ENCODE assay signal across 15 mouse cellular contexts in the genomic region with DNA sequence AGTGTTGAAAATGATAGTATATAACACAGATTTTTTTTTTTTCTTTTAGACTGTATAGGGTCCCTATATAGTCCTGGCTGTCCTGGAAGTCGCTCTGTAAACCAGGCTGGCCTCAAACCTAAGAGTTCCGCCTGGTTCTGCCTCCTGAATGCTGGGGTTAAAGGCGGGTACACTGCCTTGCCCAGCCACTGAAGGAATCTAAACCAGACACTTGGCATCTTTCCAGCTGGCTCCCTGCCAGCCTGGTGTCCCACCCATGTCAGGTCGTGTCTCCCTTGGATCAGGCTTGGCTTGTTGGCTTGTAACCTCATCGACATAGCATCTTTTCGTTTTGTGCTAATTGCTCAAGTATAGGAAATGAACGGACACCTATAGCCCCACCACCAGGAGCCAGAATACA. TPM values are rescaled to one million over a fixed set of nuclear protein-coding genes. Genes with fewer than 3 reads are reported as not detected.
DNase-seq lines count a peak whose midpoint lies in the region; ATAC-seq and TF ChIP-seq lines count a peak whose summit lies in the region.
"Had no signal": no experiment of that assay in that cellular context is flagged by ENCODE, and none has a peak within 500 bp of the region (broad histone marks: within the 10 kb centered on the region; RNA-seq: fewer than 3 reads in every experiment).

No protein-coding gene starts in this region.

- peaks cover 12% of the 10 kb centered on the region for H3K4me1 ChIP-seq in cerebellum, adult 2 months (ENCODE audit: control insufficient read depth, insufficient read depth, low read length)
- H3K4me1 ChIP-seq in forebrain, postnatal 0 days (ENCODE audit: insufficient read depth) = no peaks in the 10 kb centered on the region
- peaks cover 5% of the 10 kb centered on the region for H3K4me1 ChIP-seq in midbrain, embryonic 15.5 days

- no peak for TF ChIP-seq CTCF in cerebellum, adult 2 months (IDR thresholded peaks at IDR 0.05; ENCODE audit: borderline replicate concordance, insufficient read depth, low read depth, low read length)
- no peak for TF ChIP-seq CTCF in brain, embryonic 14.5 days (IDR thresholded peaks at IDR 0.05; ENCODE audit: borderline replicate concordance, extremely low read depth, insufficient read depth, insufficient read length)
- no peak for TF ChIP-seq CTCF in forebrain, postnatal 0 days (IDR thresholded peaks at IDR 0.05; ENCODE audit: low read depth)

- no peak for ATAC-seq in forebrain, postnatal 0 days
- no peak for ATAC-seq in midbrain, embryonic 15.5 days (replicated peaks)

- no peak overlapping the region for H3K9ac ChIP-seq in forebrain, postnatal 0 days
- no peak overlapping the region for H3K9ac ChIP-seq in midbrain, embryonic 15.5 days

- no peak for TF ChIP-seq POLR2A in cerebellum, adult 2 months (IDR thresholded peaks at IDR 0.05; ENCODE audit: borderline replicate concordance, insufficient read depth, low read length)
- no peak for TF ChIP-seq POLR2A in brain, embryonic 14.5 days (IDR thresholded peaks at IDR 0.05; ENCODE audit: borderline replicate concordance, extremely low read depth, insufficient read depth, insufficient read length, poor library complexity, severe bottlenecking)

- no peaks in the 10 kb centered on the region for H3K27me3 ChIP-seq in cerebellum, adult 2 months (ENCODE audit: control insufficient read depth, insufficient read depth, low read length)
- H3K27me3 ChIP-seq in forebrain, postnatal 0 days (ENCODE audit: insufficient read depth, low read length) = no peaks in the 10 kb centered on the region
- peaks cover 8% of the 10 kb centered on the region for H3K27me3 ChIP-seq in midbrain, embryonic 15.5 days (replicated peaks)

- 52% methylated on average over 7 of the region's 7 CpGs for WGBS in cerebellum, adult 2 months
- 44% methylated on average over 7 of the region's 7 CpGs for WGBS in forebrain, postnatal 0 days
- 58% methylated on average over 7 of the region's 7 CpGs for WGBS in midbrain, embryonic 15.5 days

- H3K27ac ChIP-seq in cerebellum, adult 2 months (ENCODE audit: insufficient read depth, low read length) = no peak overlapping the region
- H3K27ac ChIP-seq in forebrain, postnatal 0 days (ENCODE audit: low read depth, low read length) = no peak overlapping the region
- H3K27ac ChIP-seq in midbrain, embryonic 15.5 days = no peak overlapping the region

- H3K4me2 ChIP-seq in forebrain, postnatal 0 days (ENCODE audit: low read depth) = no peak overlapping the region
- H3K4me2 ChIP-seq in midbrain, embryonic 15.5 days = no peak overlapping the region
- H3K4me2 ChIP-seq: midbrain, embryonic 11.5 days had no signal

- H3K9me3 ChIP-seq in forebrain, postnatal 0 days (ENCODE audit: low read length) = no peaks in the 10 kb centered on the region
- H3K9me3 ChIP-seq in midbrain, embryonic 15.5 days = no peaks in the 10 kb centered on the region

- DNase-seq in cerebellum, postnatal 25 days = peak; percentile 38 to 50
- no peak for DNase-seq in cerebellum, adult 2 months
- peak; percentile 54 for DNase-seq in kidney, postnatal 10 days
- no peak for DNase-seq in kidney, adult 8-10 months
- peak; percentile 35 for DNase-seq in 3T3-L1 (ENCODE audit: low read depth, low spot score)
- DNase-seq in brain, embryonic 14.5 days (ENCODE audit: low read depth) = peak; percentile 48
- DNase-seq in forebrain, postnatal 0 days = no peak
- DNase-seq: gastrocnemius, postnatal 36 days had no signal

- H3K36me3 ChIP-seq in forebrain, postnatal 0 days (ENCODE audit: insufficient read depth) = peaks cover 40% of the 10 kb centered on the region
- H3K36me3 ChIP-seq in midbrain, embryonic 15.5 days (replicated peaks) = 0 out of 2 replicates have a peak, but pooled peaks cover 19% of the 10 kb centered on the region

- no peak overlapping the region for H3K4me3 ChIP-seq in cerebellum, adult 2 months (replicated peaks; ENCODE audit: insufficient read depth, low read depth, low read length)
- no peak overlapping the region for H3K4me3 ChIP-seq in forebrain, postnatal 0 days (ENCODE audit: low read depth, low read length)
- H3K4me3 ChIP-seq in midbrain, embryonic 15.5 days = no peak overlapping the region

RNA-seq across cellular contexts. Expression of a gene that starts 5.4 kb away (rescaled TPM):
- polyA plus RNA-seq in cerebellum, adult 2 months (2012; rRNA removed) = 0.24 and 0.31 TPM in 2 replicates
- polyA plus RNA-seq in brain, embryonic 14.5 days (2012; rRNA removed) = 0.18 and 0.30 TPM in 2 replicates
- 1.9 and 2.1 TPM in 2 replicates for total RNA-seq in forebrain, postnatal 0 days (2014; rRNA removed)
- 0.68 and 1.2 TPM in 2 replicates for polyA plus RNA-seq in forebrain, postnatal 0 days (2015; fragmentation: Nextera tagmentation; extraction: Ambion mirVana)
- 0.44 and 0.70 TPM in 2 replicates for polyA plus RNA-seq in midbrain, embryonic 15.5 days (2015; fragmentation: Nextera tagmentation; extraction: Ambion mirVana)
- total RNA-seq: ES-E14; gastrocnemius, postnatal 36 days; heart, postnatal 10 days had no signal
- polyA plus RNA-seq: C2C12; limb, embryonic 14.5 days; midbrain, embryonic 11.5 days; neural tube, embryonic 11.5 days had no signal

RNA-seq across cellular contexts. Expression of a gene that starts 16.1 kb away (rescaled TPM):
- 24.1 and 25.4 TPM in 2 replicates for polyA plus RNA-seq in cerebellum, adult 2 months (2012; rRNA removed)
- polyA plus RNA-seq in brain, embryonic 14.5 days (2012; rRNA removed) = 42.7 and 49.7 TPM in 2 replicates
- total RNA-seq in forebrain, postnatal 0 days (2014; rRNA removed) = 43.9 and 46.0 TPM in 2 replicates
- polyA plus RNA-seq in forebrain, postnatal 0 days (2015; fragmentation: Nextera tagmentation; extraction: Ambion mirVana) = 35.5 and 40.0 TPM in 2 replicates
- 39.9 and 43.7 TPM in 2 replicates for polyA plus RNA-seq in midbrain, embryonic 15.5 days (2015; fragmentation: Nextera tagmentation; extraction: Ambion mirVana)

RNA-seq across cellular contexts. Expression of a gene that starts 16.2 kb away (rescaled TPM):
- polyA plus RNA-seq in cerebellum, adult 2 months (2012; rRNA removed) = 43.7 and 47.3 TPM in 2 replicates
- 32.8 and 38.1 TPM in 2 replicates for polyA plus RNA-seq in brain, embryonic 14.5 days (2012; rRNA removed)
- 24.1 and 36.5 TPM in 2 replicates for total RNA-seq in forebrain, postnatal 0 days (2014; rRNA removed)
- polyA plus RNA-seq in forebrain, postnatal 0 days (2015; fragmentation: Nextera tagmentation; extraction: Ambion mirVana) = 28.6 and 31.8 TPM in 2 replicates
- 28.3 and 30.6 TPM in 2 replicates for polyA plus RNA-seq in midbrain, embryonic 15.5 days (2015; fragmentation: Nextera tagmentation; extraction: Ambion mirVana)

RNA-seq across cellular contexts. Expression of a gene that starts 20.0 kb away (rescaled TPM):
- polyA plus RNA-seq in cerebellum, adult 2 months (2012; rRNA removed) = 24.7 and 30.5 TPM in 2 replicates
- 1.00 and 2.8 TPM in 2 replicates for polyA plus RNA-seq in brain, embryonic 14.5 days (2012; rRNA removed)
- total RNA-seq in forebrain, postnatal 0 days (2014; rRNA removed) = 25.9 and 36.8 TPM in 2 replicates
- 14.0 and 20.0 TPM in 2 replicates for polyA plus RNA-seq in forebrain, postnatal 0 days (2015; fragmentation: Nextera tagmentation; extraction: Ambion mirVana)
- 1.0 and 1.6 TPM in 2 replicates for polyA plus RNA-seq in midbrain, embryonic 15.5 days (2015; fragmentation: Nextera tagmentation; extraction: Ambion mirVana)
- total RNA-seq: gastrocnemius, postnatal 36 days had no signal
- polyA plus RNA-seq: C2C12; midbrain, embryonic 11.5 days; neural tube, embryonic 11.5 days had no signal

RNA-seq across cellular contexts. Expression of a gene that starts 39.8 kb away (rescaled TPM):
- 1.8 and 2.0 TPM in 2 replicates for polyA plus RNA-seq in cerebellum, adult 2 months (2012; rRNA removed)
- 2.3 and 3.5 TPM in 2 replicates for polyA plus RNA-seq in brain, embryonic 14.5 days (2012; rRNA removed)
- 1.4 and 2.0 TPM in 2 replicates for total RNA-seq in forebrain, postnatal 0 days (2014; rRNA removed)
- 1.4 and 1.8 TPM in 2 replicates for polyA plus RNA-seq in forebrain, postnatal 0 days (2015; fragmentation: Nextera tagmentation; extraction: Ambion mirVana)
- polyA plus RNA-seq in midbrain, embryonic 15.5 days (2015; fragmentation: Nextera tagmentation; extraction: Ambion mirVana) = 1.7 and 1.8 TPM in 2 replicates
- total RNA-seq: ES-E14 had no signal

Comparison
In these comparisons a context has a peak if more than half of its experiments do, and no peak if none do; other contexts are left out.
1. DNase-seq: peak in cerebellum, postnatal 25 days (2 of 2), kidney, postnatal 10 days (single experiment), 3T3-L1 (single experiment) and brain, embryonic 14.5 days (single experiment); none in cerebellum, adult 2 months (0 of 2), kidney, adult 8-10 months (0 of 2) and forebrain, postnatal 0 days (single experiment).